Mouse (Mus musculus) erythroblast, adult 5-6 weeks (primary cell): Measurements from ENCODE around the gene Terf2. TPM values are rescaled to one million over a fixed set of nuclear protein-coding genes. Genes with fewer than 3 reads are reported as not detected.
"Not testable (repeated sequence)": the region's sequence is repeated elsewhere in the genome, so short reads cannot be mapped to it uniquely, and the experiment has no call there.

Experiments
- ATAC-seq: replicated peaks from 2 replicates; pipeline ENCODE4 v1.8.0; 2016; ENCODE audit warnings: moderate number of reproducible peaks, mild to moderate bottlenecking, moderate TSS enrichment, inconsistent platforms; ENCODE audit not compliant: poor library complexity, low FRiP score, severe bottlenecking
- total RNA-seq, 2 experiments: library from RNA; stranded (forward) in 1 of 2; stranded (reverse) in 1 of 2; fragments of 150-400 nt in 1 of 2; fragments of 200-764, 138-1000 nt in 1 of 2; gene quantifications; 2 replicates each; pipeline versions ENCODE4 v1.2.3 to v1.2.4; 2015 to 2017; ENCODE audit warnings: low replicate concordance in 2 of 2

Gene Terf2
- total RNA-seq, 2 experiments from 2014 or later: 12.9 to 14.2 TPM

GRCm38 (mm10) chr8:107073706-107074105, 22.6 kb downstream of the Terf2 start:
- ATAC-seq: no peak

GRCm38 (mm10) chr8:107065511-107066496, 30.5 kb downstream of the Terf2 start, which contains the start of gene Tmed6:
Gene Tmed6, minus strand, starts transcription at chr8:107065644.
- ATAC-seq: peak; percentile 76

- no peak for ATAC-seq
Measured at GRCm38 (mm10) chr8:107062613-107063012, 33.7 kb downstream of the Terf2 start.

- ATAC-seq: peak; percentile 50
Measured at GRCm38 (mm10) chr8:107056973-107057369, 39.4 kb downstream of the Terf2 start.

GRCm38 (mm10) chr8:107056076-107056972, 40.0 kb downstream of the Terf2 start, which contains the start of the genes Cog8 and Nip7:
Gene Cog8, minus strand, starts transcription at chr8:107056689.
Gene Nip7, plus strand, starts transcription at chr8:107056877.
- peak; percentile 97 for ATAC-seq

- no peak for ATAC-seq
Measured at GRCm38 (mm10) chr8:107052046-107052445, 44.3 kb downstream of the Terf2 start.

- no peak for ATAC-seq
Measured at GRCm38 (mm10) chr8:107049480-107049879, 46.9 kb downstream of the Terf2 start.

GRCm38 (mm10) chr8:107048061-107048941, 48.0 kb downstream of the Terf2 start, which contains the start of gene Pdf:
Gene Pdf, minus strand, starts transcription at chr8:107048614.
- ATAC-seq: peak; percentile 55

- ATAC-seq: no peak
Measured at GRCm38 (mm10) chr8:107046976-107047375, 49.4 kb downstream of the Terf2 start.

- no peak for ATAC-seq
Measured at GRCm38 (mm10) chr8:107045478-107045877, 50.9 kb downstream of the Terf2 start.

- no peak for ATAC-seq
Measured at GRCm38 (mm10) chr8:107040632-107041031, 55.7 kb downstream of the Terf2 start.

- no peak for ATAC-seq
Measured at GRCm38 (mm10) chr8:107036626-107037025, 59.7 kb downstream of the Terf2 start.

- ATAC-seq: no peak
Measured at GRCm38 (mm10) chr8:107035641-107036040, 60.7 kb downstream of the Terf2 start.

- ATAC-seq: not testable (repeated sequence)
Measured at GRCm38 (mm10) chr8:107033609-107034008, 62.7 kb downstream of the Terf2 start.

GRCm38 (mm10) chr8:107031577-107032090, 64.7 kb downstream of the Terf2 start:
- peak; percentile 13 for ATAC-seq

- peak; percentile 93 for ATAC-seq
Measured at GRCm38 (mm10) chr8:107030650-107031576, 65.4 kb downstream of the Terf2 start, which contains the start of gene Vps4a. Gene Vps4a, plus strand, starts transcription at chr8:107031222.

- ATAC-seq: no peak
Measured at GRCm38 (mm10) chr8:107030058-107030457, 66.3 kb downstream of the Terf2 start.

GRCm38 (mm10) chr8:107029310-107029709, 67.0 kb downstream of the Terf2 start:
- ATAC-seq: no peak
